Mouse (Mus musculus) left cerebral cortex, postnatal 10 days (tissue): ENCODE measurements around the gene Fndc1. TPM values are rescaled to one million over a fixed set of nuclear protein-coding genes. Genes with fewer than 3 reads are reported as not detected.

ENCODE experiments used
- DNase-seq, 2 experiments: peaks; one replicate each; pipeline ENCODE4 v3.0.0; 2021 to 2022; ENCODE audit warnings: low spot score in 2 of 2, mixed read lengths in 1 of 2; ENCODE audit errors: extremely low spot score in 1 of 2
- intact Hi-C: fragments of 180-260 bp; cut with DNase I; formaldehyde crosslinking; loops from one replicate; pipeline ENCODE4 v1.15.1; 2025
- microRNA-seq: library from miRNA; unstranded; fragments of <30 nt; microRNA quantifications from one replicate; pipeline ENCODE4 v1.2.0, GENCODE M21; 2022
- total RNA-seq, 2 experiments: library from RNA; stranded (reverse); gene quantifications; 2 replicates each; pipeline ENCODE4 v1.2.3; 2021

Fndc1 gene
- total RNA-seq, 2 experiments from 2014 or later, result 10.2 to 10.9 TPM

DNA sequence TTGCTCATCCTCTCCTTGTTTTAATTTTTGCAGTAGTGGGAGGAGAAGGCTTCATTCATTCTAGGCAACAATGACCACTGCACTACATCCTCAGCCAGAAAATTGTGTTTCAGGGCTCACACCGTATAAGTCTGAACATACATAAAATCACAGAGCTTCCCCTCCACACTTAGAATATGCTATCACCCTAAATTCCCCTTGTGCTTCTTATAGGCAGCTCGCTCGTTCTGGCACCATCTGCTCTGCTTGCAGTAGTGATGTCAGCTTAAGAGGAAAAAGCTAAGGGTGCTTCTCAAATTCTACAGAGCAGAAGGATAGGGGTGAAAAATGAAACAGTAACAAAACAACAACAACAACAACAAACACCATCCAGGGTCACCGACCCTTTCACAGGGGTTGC, 82.1 kb downstream of the Fndc1 start:
- intact Hi-C loops, result no loop called here
- DNase-seq, result peak in 1 of 2 experiments; percentile 39

DNA sequence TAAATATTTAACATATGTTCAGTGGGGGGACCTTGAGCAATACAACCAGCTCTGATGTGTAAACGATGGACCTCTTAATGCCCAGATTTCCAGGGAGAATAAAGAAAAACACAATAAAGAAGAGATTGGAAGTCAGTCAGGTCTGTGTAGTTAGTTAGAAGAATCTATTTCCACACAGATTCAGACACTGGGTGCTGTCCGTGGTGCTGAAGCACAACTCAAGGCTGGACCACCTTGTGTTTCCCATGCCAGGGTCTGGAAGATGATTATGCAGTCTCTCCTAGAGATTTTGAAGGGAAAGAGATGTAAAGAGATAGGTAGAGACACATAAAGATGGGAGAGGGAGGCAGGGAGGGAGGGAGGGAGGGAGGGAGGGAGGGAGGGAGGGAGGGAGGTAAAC, 86.1 kb downstream of the Fndc1 start:
- intact Hi-C loops, result no loop called here

GRCm38 (mm10) chr17:7722991-7723390, 104.1 kb downstream of the Fndc1 start:
- DNase-seq, result no peak
- intact Hi-C loops, result no loop called here

More for the DNA sequence above, 86.1 kb downstream of the Fndc1 start:
- DNase-seq, result peak in 1 of 2 experiments; percentile 41

- no peak for DNase-seq
- intact Hi-C loops, result no loop called here
These were observed 108.2 kb downstream of the Fndc1 start for GRCm38 (mm10) chr17:7718886-7719285.

DNA sequence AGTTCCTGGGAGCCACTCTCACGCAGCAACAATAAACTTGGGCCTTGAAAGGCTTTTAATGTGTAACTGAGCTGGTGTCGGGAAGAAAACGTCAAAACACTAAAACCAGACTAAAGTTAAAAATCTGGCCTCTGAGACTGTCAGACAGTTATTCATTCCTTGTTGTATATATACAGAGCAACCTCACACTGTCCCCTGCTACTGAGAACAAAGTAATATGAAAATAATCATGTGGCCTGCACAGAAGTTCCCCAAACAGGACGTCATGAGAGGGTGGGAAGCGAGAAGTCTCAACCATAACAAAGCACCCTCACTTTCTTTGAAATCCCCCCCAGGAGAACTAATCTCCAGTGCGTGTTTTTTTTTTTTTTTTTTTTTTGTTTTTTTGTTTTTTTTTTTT, 109.2 kb downstream of the Fndc1 start:
- intact Hi-C loops, result no loop called here
- no peak for DNase-seq

DNA sequence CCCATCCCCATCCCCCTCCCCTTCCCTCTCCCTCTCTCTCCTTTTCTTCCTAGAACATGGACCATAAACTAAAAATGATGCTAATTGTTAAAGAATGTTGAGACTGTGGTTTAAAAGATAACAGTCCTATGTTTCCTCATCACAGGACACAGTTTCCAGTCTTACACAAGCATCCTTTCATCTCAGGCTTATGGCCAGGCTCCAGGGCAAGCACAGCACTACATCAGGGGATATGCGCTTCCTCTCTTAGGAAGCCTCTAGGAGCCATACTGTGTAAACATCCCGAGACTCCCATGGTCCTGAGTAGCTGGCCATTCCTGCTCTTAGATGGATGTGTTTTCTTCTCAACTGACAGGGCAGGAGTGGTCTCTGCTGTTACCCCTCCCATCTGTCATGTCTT, 114.1 kb downstream of the Fndc1 start:
- intact Hi-C loops, result no loop called here
- DNase-seq, result peak in 1 of 2 experiments; percentile 61

GRCm38 (mm10) chr17:7707073-7707472, 120.0 kb downstream of the Fndc1 start:
- intact Hi-C loops, result no loop called here
- DNase-seq, result peak in 1 of 2 experiments; percentile 31

DNA sequence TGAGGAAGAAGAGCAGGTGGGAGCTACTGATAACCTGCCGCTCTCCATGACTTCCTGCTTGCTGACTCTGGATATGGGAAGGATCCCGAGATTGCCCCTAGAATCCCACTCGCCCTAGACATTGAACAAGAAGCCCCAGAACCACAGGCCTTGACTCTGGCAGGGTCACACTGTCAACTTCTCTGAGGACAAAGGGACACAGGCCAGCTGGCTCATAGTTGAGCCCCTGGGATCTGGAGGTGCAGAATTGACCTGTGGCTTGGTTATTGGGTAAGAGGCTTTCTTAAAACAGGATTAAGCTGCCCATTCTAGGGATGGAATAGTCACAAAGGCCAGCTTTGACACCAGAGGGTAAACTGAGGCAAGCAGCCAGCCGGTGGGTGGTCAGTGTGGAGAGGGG, 136.8 kb downstream of the Fndc1 start:
- intact Hi-C loops, result no loop called here
- no peak for DNase-seq

Small RNA genes within 50 kb of the gene (microRNA-seq; reads per million reads assigned to microRNA genes)
- not detected for gene Gm25872

Other genes with a start within 250 kb of the Fndc1 start
- gene Tagap, start 98.7 kb upstream of the Fndc1 start, total RNA-seq, result 1 to 10 TPM; 4.8 to 5.2 TPM
- gene Rsph3a, start 118.3 kb upstream of the Fndc1 start, total RNA-seq, result 10 to 100 TPM; 42.8 to 45.5 TPM